Mouse (Mus musculus) midbrain, postnatal 0 days (tissue): ENCODE measurements around the gene Pld3. TPM values are rescaled to one million over a fixed set of nuclear protein-coding genes. Genes with fewer than 3 reads are reported as not detected.
"Not testable (repeated sequence)": the region's sequence is repeated elsewhere in the genome, so short reads cannot be mapped to it uniquely, and the experiment has no call there.

Source experiments
- ATAC-seq: fragments of 200-750 bp; cut with Nextera tagmentation; 2 replicates; pipeline ENCODE4 v1.8.0; 2017; ENCODE audit warnings: moderate number of reproducible peaks, mild to moderate bottlenecking, moderate TSS enrichment, moderate library complexity; ENCODE audit not compliant: low FRiP score
- DNase-seq: peaks from one replicate; pipeline ENCODE4 v3.0.0-alpha.2; 2015; ENCODE audit warnings: low spot score
- H3K27ac ChIP-seq: fragments of 300-500 bp; sonication (generic); 2 replicates; pipeline ENCODE4 v1.5.1; 2014; ENCODE audit warnings: low read depth, mild to moderate bottlenecking, low read length, mixed read lengths
- H3K27me3 ChIP-seq: fragments of 300-500 bp; sonication (generic); 2 replicates; pipeline ENCODE4 v1.6.1; 2014; ENCODE audit warnings: low read length, control low read depth, mixed read lengths; ENCODE audit not compliant: insufficient read depth
- H3K36me3 ChIP-seq: fragments of 300-500 bp; sonication (generic); 2 replicates; pipeline ENCODE4 v1.6.1; 2014; ENCODE audit warnings: low read length, control low read depth, mixed read lengths; ENCODE audit not compliant: insufficient read depth
- H3K4me1 ChIP-seq: fragments of 300-500 bp; sonication (generic); 2 replicates; pipeline ENCODE4 v1.6.1; 2014; ENCODE audit warnings: mild to moderate bottlenecking, control low read depth, antibody characterized with exemption, low read length, mixed read lengths; ENCODE audit not compliant: insufficient read depth
- H3K4me2 ChIP-seq: fragments of 300-500 bp; sonication (generic); 2 replicates; pipeline ENCODE4 v1.6.1; 2014; ENCODE audit warnings: low read depth, mild to moderate bottlenecking, low read length, mixed read lengths; ENCODE audit not compliant: poor library complexity, severe bottlenecking
- H3K4me3 ChIP-seq: fragments of 300-500 bp; sonication (generic); 2 replicates; pipeline ENCODE4 v1.5.1; 2014; ENCODE audit warnings: low read depth, mild to moderate bottlenecking, low read length, moderate library complexity
- H3K9ac ChIP-seq: fragments of 300-500 bp; sonication (generic); replicated peaks from 2 replicates; pipeline ENCODE4 v1.6.1; 2014; ENCODE audit warnings: mild to moderate bottlenecking, low read length, moderate library complexity, mixed read lengths; ENCODE audit not compliant: poor library complexity, severe bottlenecking
- H3K9me3 ChIP-seq: fragments of 300-500 bp; sonication (generic); 2 replicates; pipeline ENCODE4 v1.6.1; 2016; ENCODE audit warnings: low read length, control low read depth
- CTCF ChIP-seq: IDR thresholded peaks from 2 replicates; pipeline ENCODE4 v1.5.1; 2016; ENCODE audit warnings: antibody characterized with exemption, mild to moderate bottlenecking
- WGBS: fragments of 180-500 bp; shearing (Covaris S2); extraction: QIAGEN DNeasy Blood & Tissue Kit; methylation state at CpG from one replicate; pipeline ENCODE4 v1.1.7; 2014; 5-methylcytosine and 5-hydroxymethylcytosine counted together
- polyA plus RNA-seq: library from polyadenylated mRNA; unstranded; fragments of >200 nt; fragmentation: Nextera tagmentation; extraction: Ambion mirVana; gene quantifications from 2 replicates; pipeline ENCODE4 v1.2.1, GENCODE M21; 2015
- total RNA-seq: library from RNA; depleted of rRNA; stranded (reverse); fragments of >200 nt; gene quantifications from 2 replicates; pipeline ENCODE4 v1.2.3, GENCODE M21; 2014

Pld3 gene
- total and polyA plus RNA-seq, 2 experiments from 2014 or later, result 275 to 286 TPM

- H3K9ac ChIP-seq, result no peak overlapping the region
- H3K36me3 ChIP-seq, result no peaks in the 10 kb centered on the region
- H3K27ac ChIP-seq, result no peak overlapping the region
- H3K4me1 ChIP-seq, result peaks cover 4% of the 10 kb centered on the region; the same call in 1 of the 2 replicates
- H3K9me3 ChIP-seq, result no peaks in the 10 kb centered on the region
- H3K4me2 ChIP-seq, result no peak overlapping the region
- no peak overlapping the region for H3K4me3 ChIP-seq
- no peak for DNase-seq
- ATAC-seq, result no peak
- TF ChIP-seq CTCF, result no peak
- no peaks in the 10 kb centered on the region for H3K27me3 ChIP-seq
- 77% methylated on average over 2 of the region's 2 CpGs for WGBS
Measured at GRCm38 (mm10) chr7:27510809-27511208, 42.2 kb downstream of the Pld3 start.

- H3K27ac ChIP-seq, result 0 out of 2 replicates have a peak overlapping the region, but pooled peaks have one; percentile 90
- TF ChIP-seq CTCF, result peak; percentile 81
- H3K4me2 ChIP-seq, result peak overlapping the region; percentile 57
- peak overlapping the region; percentile 48 for H3K4me3 ChIP-seq
- peak; percentile 65 for DNase-seq
- 24% methylated on average over 6 of the region's 6 CpGs for WGBS
- no peaks in the 10 kb centered on the region for H3K36me3 ChIP-seq
- H3K4me1 ChIP-seq, result peaks cover 4% of the 10 kb centered on the region; the same call in 1 of the 2 replicates
- no peaks in the 10 kb centered on the region for H3K27me3 ChIP-seq
- no peaks in the 10 kb centered on the region for H3K9me3 ChIP-seq
- no peak overlapping the region for H3K9ac ChIP-seq
- peak; percentile 67; the same call in 1 of the 2 replicates for ATAC-seq
Measured at GRCm38 (mm10) chr7:27508648-27509005, 44.4 kb downstream of the Pld3 start.

DNA sequence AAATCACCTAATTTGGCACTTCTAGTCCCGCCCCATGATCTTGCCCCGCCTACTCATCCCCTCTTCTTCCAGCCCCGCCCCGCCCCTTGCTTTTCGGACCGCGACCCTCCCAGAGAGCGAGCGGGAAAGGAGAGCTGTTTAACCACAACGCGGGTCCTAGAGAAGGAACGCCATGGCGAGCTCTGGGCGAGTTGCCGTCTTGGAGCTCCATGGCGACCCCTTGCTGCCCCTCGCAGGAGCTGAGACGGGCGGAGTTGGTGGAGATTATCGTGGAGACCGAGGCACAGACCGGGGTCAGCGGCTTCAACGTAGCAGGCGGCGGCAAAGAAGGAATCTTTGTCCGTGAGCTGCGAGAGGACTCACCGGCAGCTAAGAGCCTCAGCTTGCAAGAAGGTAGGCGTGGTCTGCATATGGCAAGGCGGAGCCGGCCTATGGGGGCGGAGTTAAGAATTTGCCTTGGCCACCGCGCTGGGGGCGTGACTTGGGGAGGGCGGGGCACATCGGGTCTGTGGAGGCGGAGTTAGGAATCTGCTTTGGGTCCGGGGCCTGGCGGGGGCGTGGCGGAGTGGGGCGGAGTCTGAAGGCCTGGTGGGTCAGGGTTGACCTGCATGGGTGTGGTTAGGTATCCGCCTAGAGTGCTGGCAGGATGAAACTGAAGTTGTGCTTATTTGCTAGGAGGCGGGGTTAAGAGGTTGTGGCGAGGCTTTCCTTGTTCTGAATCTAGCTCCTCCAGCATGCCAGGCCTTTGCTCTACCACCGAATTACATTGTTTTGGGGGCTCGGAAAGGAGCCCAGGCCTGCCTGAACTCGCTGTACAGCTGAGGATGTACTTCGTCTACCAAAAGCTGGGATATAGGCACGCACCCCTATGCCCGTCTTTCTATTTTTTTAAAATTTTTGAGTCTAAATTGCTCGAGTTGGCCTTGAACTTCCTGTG is 45.0 kb downstream of the Pld3 start:
- TF ChIP-seq CTCF, result peak; percentile 69
- Histone ChIP-seq H3K27ac (peak overlapping the region; percentile 90), H3K4me1 (peaks cover 4% of the 10 kb centered on the region; the same call in 1 of the 2 replicates), H3K4me3 (peak overlapping the region; percentile 48), H3K27me3 (no peaks in the 10 kb centered on the region), H3K9me3 (no peaks in the 10 kb centered on the region), H3K9ac (peak overlapping the region; percentile 62), H3K36me3 (no peaks in the 10 kb centered on the region), H3K4me2 (peak overlapping the region; percentile 57)
- DNase-seq, result peak; percentile 96
- peak; percentile 89 for ATAC-seq
- under 1% methylated on average over 49 of the region's 54 CpGs for WGBS

DNA sequence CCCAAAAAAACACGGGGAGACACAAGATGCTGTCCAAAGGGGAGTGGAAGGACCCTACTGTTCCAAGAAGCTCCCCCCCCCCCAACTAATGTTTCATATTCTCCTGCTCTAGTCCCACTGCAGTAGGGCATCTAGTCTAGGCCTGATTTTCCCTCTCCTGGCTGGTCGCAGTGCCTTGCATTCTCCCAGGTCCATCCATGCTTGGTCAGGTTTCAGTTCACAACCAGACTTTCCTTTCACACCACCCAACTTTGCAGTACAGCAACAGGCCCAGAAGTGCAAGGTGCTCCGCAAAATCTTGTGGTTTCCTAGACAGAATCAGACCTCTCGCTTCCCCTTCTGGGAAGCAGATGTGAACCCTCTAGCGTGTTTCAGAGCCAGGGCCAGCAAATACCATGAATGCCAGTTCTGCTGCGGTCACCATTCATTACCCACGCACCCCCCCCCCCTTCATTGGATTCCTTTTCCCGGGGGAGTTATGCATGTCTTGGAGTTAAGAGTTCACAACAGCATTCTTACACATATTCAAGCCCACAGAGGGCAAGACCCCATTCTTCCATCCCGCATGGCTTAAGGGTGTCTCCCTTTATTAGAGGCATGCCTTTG is 46.1 kb downstream of the Pld3 start:
- 48% methylated on average over 9 of the region's 9 CpGs for WGBS
- H3K27me3 ChIP-seq, result no peaks in the 10 kb centered on the region
- H3K36me3 ChIP-seq, result no peaks in the 10 kb centered on the region
- no peak for TF ChIP-seq CTCF
- H3K4me2 ChIP-seq, result peak overlapping the region; percentile 57
- H3K9ac ChIP-seq, result peak overlapping the region; percentile 62; the same call in 1 of the 2 replicates
- no peaks in the 10 kb centered on the region for H3K9me3 ChIP-seq
- DNase-seq (no peak), ATAC-seq (no peak)
- no peak overlapping the region; the same call in 1 of the 2 replicates for H3K27ac ChIP-seq
- H3K4me3 ChIP-seq, result peak overlapping the region; percentile 48
- H3K4me1 ChIP-seq, result peaks cover 4% of the 10 kb centered on the region; the same call in 1 of the 2 replicates

DNA sequence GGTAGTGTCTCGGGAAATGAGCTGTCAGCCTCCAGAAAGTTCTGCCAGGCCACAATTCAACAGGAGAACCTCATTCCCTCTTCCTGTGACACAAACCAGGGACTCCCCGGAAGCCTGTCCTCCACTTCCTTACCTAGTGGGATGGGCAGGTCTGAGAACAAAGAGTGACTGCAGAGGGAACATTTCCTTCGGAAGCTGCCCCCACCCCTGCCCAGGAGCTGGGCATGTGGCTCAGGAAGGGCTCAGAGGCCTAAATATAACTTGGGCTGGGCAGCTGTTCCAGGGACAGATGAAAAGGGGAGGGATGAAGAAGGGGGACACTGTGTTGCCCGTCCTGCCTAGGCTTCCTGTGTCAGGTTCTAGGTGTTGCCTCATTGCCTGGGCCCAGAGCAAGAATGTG is 51.4 kb downstream of the Pld3 start:
- 83% methylated on average over 4 of the region's 4 CpGs for WGBS
- DNase-seq, result no peak

GRCm38 (mm10) chr7:27499036-27499435 is 54.0 kb downstream of the Pld3 start, which contains the start of gene Prx:
TSS of gene Prx (plus strand) at chr7:27499324.
- H3K36me3 ChIP-seq, result no peaks in the 10 kb centered on the region
- no peaks in the 10 kb centered on the region for H3K27me3 ChIP-seq
- H3K4me2 ChIP-seq, result no peak within 1 kb of the TSS
- DNase-seq (no peak), ATAC-seq (no peak)
- H3K4me3 ChIP-seq, result no peak within 1 kb of the TSS
- no peaks in the 10 kb centered on the region for H3K4me1 ChIP-seq
- no peak within 1 kb of the TSS for H3K9ac ChIP-seq
- no peak within 1 kb of the TSS for H3K27ac ChIP-seq
- H3K9me3 ChIP-seq, result no peaks in the 10 kb centered on the region
- TF ChIP-seq CTCF, result no peak
- WGBS, result 61% methylated on average over 3 of the region's 3 CpGs

More for the DNA sequence above, 51.4 kb downstream of the Pld3 start:
- no peaks in the 10 kb centered on the region; the same call in 1 of the 2 replicates for H3K4me1 ChIP-seq
- no peak overlapping the region for H3K4me2 ChIP-seq
- H3K27ac ChIP-seq, result no peak overlapping the region
- H3K9ac ChIP-seq, result no peak overlapping the region
- no peaks in the 10 kb centered on the region for H3K36me3 ChIP-seq
- H3K4me3 ChIP-seq, result no peak overlapping the region
- H3K9me3 ChIP-seq, result no peaks in the 10 kb centered on the region
- ATAC-seq, result no peak
- TF ChIP-seq CTCF, result no peak
- no peaks in the 10 kb centered on the region for H3K27me3 ChIP-seq

DNA sequence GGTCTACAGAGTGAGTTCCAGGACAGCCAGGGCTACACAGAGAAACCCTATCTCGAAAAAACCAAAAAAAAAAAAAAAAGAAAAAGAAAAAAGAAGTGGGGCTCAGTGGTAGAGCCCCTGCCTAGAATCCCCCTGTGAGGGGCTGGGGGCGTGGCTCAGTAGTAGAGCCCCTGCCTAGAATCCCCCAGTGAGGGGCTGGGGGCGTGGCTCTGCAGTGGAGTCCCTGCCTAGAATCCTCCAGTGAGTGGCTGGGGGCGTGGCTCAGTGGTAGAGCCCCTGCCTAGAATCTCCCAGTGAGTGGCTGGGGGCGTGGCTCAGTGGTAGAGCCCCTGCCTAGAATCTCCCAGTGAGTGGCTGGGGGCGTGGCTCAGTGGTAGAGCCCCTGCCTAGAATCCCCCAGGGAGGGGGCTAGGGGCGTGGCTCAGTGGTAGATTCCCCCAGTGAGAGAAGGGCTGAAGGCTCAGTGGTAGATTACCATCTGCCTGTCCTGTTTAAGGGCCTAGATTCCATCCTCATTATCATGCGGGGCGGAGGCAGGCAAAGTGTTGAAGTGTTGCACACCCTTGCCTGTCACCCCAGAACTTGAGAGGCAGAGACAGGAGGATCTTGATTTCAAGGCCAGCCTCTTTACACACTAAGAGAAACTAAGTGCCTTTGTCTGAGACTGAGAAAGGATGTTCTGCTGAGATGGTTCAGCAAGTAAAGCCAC is 58.2 kb downstream of the Pld3 start:
- not testable (repeated sequence) for H3K4me2 ChIP-seq, H3K4me3 ChIP-seq, H3K4me1 ChIP-seq, H3K9me3 ChIP-seq, DNase-seq, ATAC-seq, H3K27ac ChIP-seq, H3K36me3 ChIP-seq, H3K27me3 ChIP-seq, H3K9ac ChIP-seq
- WGBS, result 83% methylated on average over 8 of the region's 9 CpGs
